Mouse (Mus musculus): ENCODE data around the gene Pde4d. TPM values are rescaled to one million over a fixed set of nuclear protein-coding genes. Genes with fewer than 3 reads are reported as not detected.

The Pde4d gene
- polyA plus RNA-seq, 1 experiment: 34.7 TPM

GRCm38 (mm10) chr13:109910915-109911314, 1461.2 kb downstream of the Pde4d start:
- H3K27ac ChIP-seq (ENCODE audit: insufficient read depth, low read length): no peak overlapping the region
- no peak overlapping the region for H3K4me3 ChIP-seq (ENCODE audit: insufficient read depth, low read length)
- TF ChIP-seq POLR2A (IDR thresholded peaks at IDR 0.05; ENCODE audit: extremely low read depth, insufficient read depth, low read length): no peak
- TF ChIP-seq CTCF (IDR thresholded peaks at IDR 0.05; ENCODE audit: extremely low read depth, insufficient read depth, low read length): no peak
- peaks cover 1% of the 10 kb centered on the region for H3K4me1 ChIP-seq (ENCODE audit: control insufficient read depth, insufficient read depth, low read length)

- Histone ChIP-seq H3K4me1 (ENCODE audit: control insufficient read depth, insufficient read depth, low read length) (peaks cover 2% of the 10 kb centered on the region; the same call in 1 of the 2 replicates), H3K27ac (ENCODE audit: insufficient read depth, low read length) (no peak overlapping the region), H3K4me3 (ENCODE audit: insufficient read depth, low read length) (no peak overlapping the region)
- TF ChIP-seq POLR2A (IDR thresholded peaks at IDR 0.05; ENCODE audit: extremely low read depth, insufficient read depth, low read length) (no peak), CTCF (IDR thresholded peaks at IDR 0.05; ENCODE audit: extremely low read depth, insufficient read depth, low read length) (no peak)
Measured at GRCm38 (mm10) chr13:109912635-109913034, 1462.9 kb downstream of the Pde4d start.

- no peak for TF ChIP-seq CTCF (IDR thresholded peaks at IDR 0.05; ENCODE audit: extremely low read depth, insufficient read depth, low read length)
- no peak for TF ChIP-seq POLR2A (IDR thresholded peaks at IDR 0.05; ENCODE audit: extremely low read depth, insufficient read depth, low read length)
- Histone ChIP-seq H3K4me1 (ENCODE audit: control insufficient read depth, insufficient read depth, low read length) (peaks cover 2% of the 10 kb centered on the region; the same call in 1 of the 2 replicates), H3K27ac (ENCODE audit: insufficient read depth, low read length) (no peak overlapping the region), H3K4me3 (ENCODE audit: insufficient read depth, low read length) (no peak overlapping the region)
Measured at GRCm38 (mm10) chr13:109914246-109914645, 1464.5 kb downstream of the Pde4d start.

GRCm38 (mm10) chr13:109914846-109915245, 1465.1 kb downstream of the Pde4d start:
- TF ChIP-seq POLR2A (IDR thresholded peaks at IDR 0.05; ENCODE audit: extremely low read depth, insufficient read depth, low read length) (no peak), CTCF (IDR thresholded peaks at IDR 0.05; ENCODE audit: extremely low read depth, insufficient read depth, low read length) (no peak)
- Histone ChIP-seq H3K27ac (ENCODE audit: insufficient read depth, low read length) (no peak overlapping the region), H3K4me1 (ENCODE audit: control insufficient read depth, insufficient read depth, low read length) (peaks cover 2% of the 10 kb centered on the region; the same call in 1 of the 2 replicates), H3K4me3 (ENCODE audit: insufficient read depth, low read length) (no peak overlapping the region)

- Histone ChIP-seq H3K4me1 (ENCODE audit: control insufficient read depth, insufficient read depth, low read length) (peaks cover 2% of the 10 kb centered on the region; the same call in 1 of the 2 replicates), H3K27ac (ENCODE audit: insufficient read depth, low read length) (no peak overlapping the region), H3K4me3 (ENCODE audit: insufficient read depth, low read length) (no peak overlapping the region)
- no peak for TF ChIP-seq CTCF (IDR thresholded peaks at IDR 0.05; ENCODE audit: extremely low read depth, insufficient read depth, low read length)
- no peak for TF ChIP-seq POLR2A (IDR thresholded peaks at IDR 0.05; ENCODE audit: extremely low read depth, insufficient read depth, low read length)
Measured at GRCm38 (mm10) chr13:109915501-109915900, 1465.8 kb downstream of the Pde4d start.

- TF ChIP-seq CTCF (IDR thresholded peaks at IDR 0.05; ENCODE audit: extremely low read depth, insufficient read depth, low read length) (no peak), POLR2A (IDR thresholded peaks at IDR 0.05; ENCODE audit: extremely low read depth, insufficient read depth, low read length) (no peak)
- H3K4me3 ChIP-seq (ENCODE audit: insufficient read depth, low read length): no peak overlapping the region
- H3K4me1 ChIP-seq (ENCODE audit: control insufficient read depth, insufficient read depth, low read length): peaks cover 2% of the 10 kb centered on the region; the same call in 1 of the 2 replicates
- H3K27ac ChIP-seq (ENCODE audit: insufficient read depth, low read length): no peak overlapping the region
Measured at GRCm38 (mm10) chr13:109915964-109916363, 1466.2 kb downstream of the Pde4d start.

GRCm38 (mm10) chr13:109917551-109917950, 1467.8 kb downstream of the Pde4d start:
- TF ChIP-seq POLR2A (IDR thresholded peaks at IDR 0.05; ENCODE audit: extremely low read depth, insufficient read depth, low read length) (no peak), CTCF (IDR thresholded peaks at IDR 0.05; ENCODE audit: extremely low read depth, insufficient read depth, low read length) (no peak)
- H3K4me3 ChIP-seq (ENCODE audit: insufficient read depth, low read length): no peak overlapping the region
- no peak overlapping the region for H3K27ac ChIP-seq (ENCODE audit: insufficient read depth, low read length)
- H3K4me1 ChIP-seq (ENCODE audit: control insufficient read depth, insufficient read depth, low read length): peaks cover 2% of the 10 kb centered on the region; the same call in 1 of the 2 replicates

- peaks cover 2% of the 10 kb centered on the region; the same call in 1 of the 2 replicates for H3K4me1 ChIP-seq (ENCODE audit: control insufficient read depth, insufficient read depth, low read length)
- no peak for TF ChIP-seq CTCF (IDR thresholded peaks at IDR 0.05; ENCODE audit: extremely low read depth, insufficient read depth, low read length)
- no peak for TF ChIP-seq POLR2A (IDR thresholded peaks at IDR 0.05; ENCODE audit: extremely low read depth, insufficient read depth, low read length)
- no peak overlapping the region for H3K27ac ChIP-seq (ENCODE audit: insufficient read depth, low read length)
- no peak overlapping the region for H3K4me3 ChIP-seq (ENCODE audit: insufficient read depth, low read length)
Measured at GRCm38 (mm10) chr13:109918631-109919030, 1468.9 kb downstream of the Pde4d start.

- H3K4me1 ChIP-seq (ENCODE audit: control insufficient read depth, insufficient read depth, low read length): 0 out of 2 replicates have a peak, but pooled peaks cover 2% of the 10 kb centered on the region
- H3K4me3 ChIP-seq (ENCODE audit: insufficient read depth, low read length): no peak overlapping the region
- TF ChIP-seq POLR2A (IDR thresholded peaks at IDR 0.05; ENCODE audit: extremely low read depth, insufficient read depth, low read length): no peak
- no peak for TF ChIP-seq CTCF (IDR thresholded peaks at IDR 0.05; ENCODE audit: extremely low read depth, insufficient read depth, low read length)
- no peak overlapping the region for H3K27ac ChIP-seq (ENCODE audit: insufficient read depth, low read length)
Measured at GRCm38 (mm10) chr13:109920256-109920655, 1470.5 kb downstream of the Pde4d start.

- 0 out of 2 replicates have a peak, but pooled peaks cover 2% of the 10 kb centered on the region for H3K4me1 ChIP-seq (ENCODE audit: control insufficient read depth, insufficient read depth, low read length)
- no peak overlapping the region for H3K27ac ChIP-seq (ENCODE audit: insufficient read depth, low read length)
- no peak overlapping the region for H3K4me3 ChIP-seq (ENCODE audit: insufficient read depth, low read length)
- TF ChIP-seq CTCF (IDR thresholded peaks at IDR 0.05; ENCODE audit: extremely low read depth, insufficient read depth, low read length) (no peak), POLR2A (IDR thresholded peaks at IDR 0.05; ENCODE audit: extremely low read depth, insufficient read depth, low read length) (no peak)
Measured at GRCm38 (mm10) chr13:109921336-109922038, 1471.7 kb downstream of the Pde4d start.
